Mouse (Mus musculus) gastrocnemius, postnatal 36 days (tissue): Measurements from ENCODE around the gene AC134908.4. TPM values are rescaled to one million over a fixed set of nuclear protein-coding genes. Genes with fewer than 3 reads are reported as not detected.
A peak's percentile ranks its signal among the peaks of the same experiment; 100 is the strongest.

Experiments used
- DNase-seq, 2 experiments: peaks; one replicate each; pipeline ENCODE4 v3.0.0; 2022
- intact Hi-C: fragments of 180-260 bp; cut with DNase I; formaldehyde crosslinking; loops from one replicate; pipeline ENCODE4 v1.15.1; 2025
- total RNA-seq, 2 experiments: library from RNA; stranded (reverse); gene quantifications; 2 replicates each; pipeline ENCODE4 v1.2.3; 2021

AC134908.4 gene
- total RNA-seq, 2 experiments from 2014 or later, result not detected

GRCm38 (mm10) chr17:25785281-25785745 lies 10.1 kb downstream of the AC134908.4 start, which contains the start of gene Haghl:
Haghl (minus strand) TSS chr17:25785673.
- intact Hi-C loops, result no loop called here
- DNase-seq, result peak; percentile 92 to 97

GRCm38 (mm10) chr17:25783861-25784574 lies 11.4 kb downstream of the AC134908.4 start:
- intact Hi-C loops, result no loop called here
- DNase-seq, result no peak

DNA sequence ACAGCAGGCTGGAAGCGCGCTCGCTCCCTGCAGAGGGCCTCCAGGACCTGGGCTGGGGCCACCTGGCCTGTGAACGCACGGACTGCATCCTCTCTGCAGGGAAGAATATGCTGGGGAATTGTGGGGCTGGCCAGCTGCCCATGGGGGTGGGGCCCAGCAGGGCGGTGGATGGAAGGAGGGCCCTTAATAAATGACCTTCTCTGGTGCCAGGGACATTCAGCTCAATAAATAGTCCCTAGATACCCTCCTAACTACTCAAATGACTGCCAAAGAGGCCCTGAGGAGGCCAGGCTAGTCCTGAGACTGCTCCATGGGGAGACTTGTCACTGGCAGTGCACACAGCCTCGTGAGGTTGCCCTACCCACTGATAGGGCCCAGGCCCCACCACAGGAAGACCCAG lies 12.4 kb downstream of the AC134908.4 start:
- intact Hi-C loops, result no loop called here
- DNase-seq, result no peak

GRCm38 (mm10) chr17:25781339-25781738 lies 14.1 kb downstream of the AC134908.4 start:
- intact Hi-C loops, result no loop called here

DNA sequence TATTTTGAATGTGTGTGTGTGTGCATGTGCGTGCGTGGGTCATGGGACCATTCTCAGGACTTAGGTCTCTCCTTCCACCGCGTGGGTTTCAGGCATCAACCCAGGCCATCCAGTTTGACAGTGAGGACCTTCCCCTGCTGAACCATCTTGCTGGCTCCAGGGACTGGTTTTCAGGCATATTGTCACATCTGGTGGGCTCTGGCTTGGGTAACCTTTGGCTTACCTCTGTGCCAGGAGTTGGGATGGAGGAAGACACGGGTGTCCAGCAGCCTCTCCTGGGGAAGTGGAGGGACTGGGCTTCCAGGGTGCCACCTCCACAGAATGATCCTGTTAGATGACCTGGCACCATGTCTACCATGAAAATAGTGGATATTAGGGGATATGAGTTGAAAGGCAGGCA lies 17.5 kb downstream of the AC134908.4 start:
- no peak for DNase-seq
- intact Hi-C loops, result no loop called here

More at GRCm38 (mm10) chr17:25781339-25781738, 14.1 kb downstream of the AC134908.4 start:
- no peak for DNase-seq

GRCm38 (mm10) chr17:25775318-25776062 lies 20.0 kb downstream of the AC134908.4 start:
- no peak for DNase-seq
- intact Hi-C loops, result loop anchor here (2.0 kb wide), 1 partner anchor 21 kb away; the partner anchor contains the start of gene Metrn

DNA sequence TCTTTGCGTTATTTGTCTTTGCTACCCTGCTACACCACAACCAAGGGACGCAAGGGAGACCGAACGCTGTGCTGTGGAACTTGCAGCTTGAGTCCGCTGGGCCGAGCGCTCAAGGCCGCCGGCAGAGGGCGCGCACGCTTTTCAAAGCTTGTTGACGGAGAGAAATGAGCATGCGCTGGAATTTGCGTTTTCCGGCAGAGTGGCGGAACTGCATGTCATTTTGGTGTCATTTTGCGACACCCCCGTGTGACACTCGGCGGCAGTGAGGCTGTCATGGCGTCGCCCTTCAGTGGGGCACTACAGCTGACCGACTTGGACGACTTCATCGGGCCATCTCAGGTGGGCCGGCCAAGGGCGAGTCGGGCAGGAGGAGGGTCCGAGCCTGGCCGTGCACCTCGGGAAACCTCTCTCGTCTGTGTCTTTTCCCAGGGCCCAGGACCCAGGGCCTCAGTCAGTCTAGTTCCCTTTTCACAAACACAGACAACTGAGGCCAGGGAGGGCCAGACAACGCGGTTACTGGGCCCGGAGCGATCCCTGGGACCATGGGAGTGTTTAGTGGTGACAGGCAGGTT lies 21.8 kb downstream of the AC134908.4 start, which contains the start of gene Narfl:
Narfl (plus strand) TSS at position 228 of the 572 bp plus-strand sequence.
- intact Hi-C loops, result loop anchor here (1.0 to 2.0 kb wide), 2 partner anchors 23 to 28 kb away; partner anchors contain the start of gene Metrn
- DNase-seq, result peak; percentile 94 to 97

GRCm38 (mm10) chr17:25769331-25769730 lies 26.1 kb downstream of the AC134908.4 start:
- DNase-seq, result no peak
- intact Hi-C loops, result no loop called here

DNA sequence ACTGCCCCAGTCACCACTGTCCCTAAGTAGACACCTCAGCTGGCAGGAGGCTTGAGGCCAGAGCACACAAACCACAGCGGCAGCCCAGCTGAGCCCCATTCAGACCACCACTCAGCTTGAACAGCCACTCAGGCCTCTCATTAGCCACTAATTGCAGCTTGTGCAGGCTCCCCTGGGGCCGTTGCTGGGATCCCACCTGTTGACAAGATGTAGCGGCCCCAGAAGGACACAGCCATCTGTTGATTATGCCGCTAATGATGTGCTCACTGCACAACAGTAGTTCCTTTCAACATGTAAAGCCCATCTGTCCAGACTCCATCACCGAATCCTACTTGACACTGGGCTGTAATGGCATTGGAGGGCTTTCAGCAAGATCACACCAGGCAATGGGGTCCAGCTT lies 29.6 kb downstream of the AC134908.4 start:
- no peak for DNase-seq
- intact Hi-C loops, result no loop called here

DNA sequence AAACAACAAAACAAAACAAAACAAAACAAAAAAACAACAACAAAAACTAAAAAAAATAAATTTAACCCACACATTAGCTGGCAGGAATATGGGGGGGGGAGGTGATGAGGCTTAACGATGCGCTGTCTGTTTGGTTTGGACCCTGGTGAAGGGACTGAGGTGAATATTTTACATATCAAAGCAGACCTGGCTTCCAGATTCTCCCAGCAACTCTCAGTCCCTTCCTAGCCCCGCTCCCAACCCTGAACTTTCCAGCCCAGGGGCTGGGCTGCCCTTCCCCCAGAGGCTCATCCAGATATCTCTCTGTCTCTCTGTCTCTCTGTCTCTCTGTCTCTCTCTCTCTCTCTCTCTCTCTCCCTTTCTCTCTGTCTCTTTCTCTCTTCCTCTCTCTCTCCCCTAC lies 32.9 kb downstream of the AC134908.4 start:
- intact Hi-C loops, result no loop called here
- DNase-seq, result no peak

DNA sequence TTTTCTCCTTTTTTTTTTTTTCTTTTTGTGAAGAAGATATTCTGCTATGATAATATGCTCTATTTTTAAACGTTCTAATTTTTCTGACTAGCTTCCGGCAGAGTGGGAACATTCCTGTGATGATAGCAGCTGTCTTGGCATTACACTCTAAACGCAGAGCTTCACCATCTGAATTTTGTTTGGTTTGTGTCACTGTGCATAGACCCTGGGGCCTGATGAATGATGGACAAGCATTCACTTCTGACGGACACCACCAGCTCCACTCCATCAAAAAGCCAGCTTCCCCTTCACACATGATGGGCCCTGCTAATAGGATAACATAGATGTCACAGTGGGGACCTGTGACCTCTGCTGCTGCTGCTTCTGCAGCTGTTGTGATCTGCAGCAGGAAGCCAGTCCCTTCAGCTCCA lies 33.9 kb downstream of the AC134908.4 start:
- intact Hi-C loops, result no loop called here
- DNase-seq, result no peak

GRCm38 (mm10) chr17:25760148-25760547 lies 35.3 kb downstream of the AC134908.4 start:
- intact Hi-C loops, result no loop called here

GRCm38 (mm10) chr17:25757691-25758090 lies 37.8 kb downstream of the AC134908.4 start:
- intact Hi-C loops, result no loop called here
- no peak for DNase-seq

More at GRCm38 (mm10) chr17:25760148-25760547, 35.3 kb downstream of the AC134908.4 start:
- no peak for DNase-seq

GRCm38 (mm10) chr17:25756378-25757242 lies 38.8 kb downstream of the AC134908.4 start:
- intact Hi-C loops, result no loop called here

GRCm38 (mm10) chr17:25755627-25756377 lies 39.7 kb downstream of the AC134908.4 start:
- DNase-seq, result no peak
- intact Hi-C loops, result no loop called here

More at GRCm38 (mm10) chr17:25756378-25757242, 38.8 kb downstream of the AC134908.4 start:
- no peak for DNase-seq

DNA sequence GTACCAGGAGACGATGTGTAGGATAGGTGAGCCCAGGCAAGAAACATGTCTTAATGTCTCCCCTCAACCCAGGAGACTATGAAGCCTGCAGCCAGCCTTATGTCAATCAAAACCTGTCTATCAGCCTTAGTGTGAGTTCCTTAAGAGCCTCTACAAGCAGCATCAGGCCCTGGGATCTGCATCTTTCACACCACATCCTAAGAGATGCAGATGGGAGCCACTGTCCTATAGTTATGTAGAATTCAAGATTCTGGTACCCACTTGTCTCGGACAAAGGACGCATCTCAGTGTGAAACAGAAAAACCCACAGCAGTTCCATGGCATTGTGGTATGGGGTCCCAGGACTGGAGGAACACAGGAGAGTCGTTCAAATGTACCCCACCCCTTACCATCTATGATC lies 40.4 kb downstream of the AC134908.4 start:
- intact Hi-C loops, result no loop called here
- DNase-seq, result no peak

DNA sequence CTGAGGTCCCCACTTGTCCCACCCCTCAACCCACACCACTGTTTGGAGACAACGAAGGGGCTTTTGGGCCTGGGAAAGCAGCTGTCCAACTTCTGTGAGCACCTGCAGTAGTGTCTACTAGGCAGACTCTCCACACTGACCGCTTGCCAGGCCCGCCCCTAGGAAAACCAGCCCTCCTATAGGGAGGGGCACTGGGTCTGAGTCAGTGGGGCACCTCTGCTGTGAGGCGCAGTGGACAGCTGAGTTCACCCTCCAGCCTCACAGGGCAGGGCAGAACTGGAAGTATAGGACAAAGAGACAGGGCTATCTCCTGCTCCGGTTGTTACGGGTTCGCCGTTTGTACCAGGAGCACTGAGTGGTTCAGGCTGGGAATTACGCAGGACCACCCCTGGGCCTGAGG lies 41.2 kb downstream of the AC134908.4 start, which contains the start of gene Msln:
Msln (minus strand) TSS at position 138 of the 400 bp plus-strand sequence.
- no peak for DNase-seq
- intact Hi-C loops, result no loop called here

GRCm38 (mm10) chr17:25751446-25751845 lies 44.0 kb downstream of the AC134908.4 start:
- DNase-seq, result no peak
- intact Hi-C loops, result no loop called here

DNA sequence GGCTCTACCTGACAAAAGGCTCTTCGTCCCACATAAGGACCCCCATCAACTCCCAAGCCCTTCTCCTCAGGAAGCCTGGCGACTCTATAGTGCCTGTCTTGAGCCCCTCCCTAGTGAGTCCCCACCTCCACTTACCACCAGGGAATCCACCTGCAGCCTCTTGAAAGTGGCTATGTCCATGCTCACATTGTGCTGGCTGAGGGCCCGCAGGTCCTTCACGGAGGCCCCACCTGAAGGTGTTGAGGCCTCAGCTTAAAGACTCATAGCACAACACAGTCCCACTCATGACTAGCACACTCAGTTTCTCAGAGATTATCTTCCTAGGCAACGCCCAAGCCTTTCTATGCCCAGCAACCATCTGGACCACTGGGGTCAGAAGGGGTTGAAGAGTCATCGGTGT lies 46.1 kb downstream of the AC134908.4 start:
- DNase-seq, result no peak
- intact Hi-C loops, result no loop called here
